8 mouse cellular contexts compared by ENCODE assay signal in the genomic region with DNA sequence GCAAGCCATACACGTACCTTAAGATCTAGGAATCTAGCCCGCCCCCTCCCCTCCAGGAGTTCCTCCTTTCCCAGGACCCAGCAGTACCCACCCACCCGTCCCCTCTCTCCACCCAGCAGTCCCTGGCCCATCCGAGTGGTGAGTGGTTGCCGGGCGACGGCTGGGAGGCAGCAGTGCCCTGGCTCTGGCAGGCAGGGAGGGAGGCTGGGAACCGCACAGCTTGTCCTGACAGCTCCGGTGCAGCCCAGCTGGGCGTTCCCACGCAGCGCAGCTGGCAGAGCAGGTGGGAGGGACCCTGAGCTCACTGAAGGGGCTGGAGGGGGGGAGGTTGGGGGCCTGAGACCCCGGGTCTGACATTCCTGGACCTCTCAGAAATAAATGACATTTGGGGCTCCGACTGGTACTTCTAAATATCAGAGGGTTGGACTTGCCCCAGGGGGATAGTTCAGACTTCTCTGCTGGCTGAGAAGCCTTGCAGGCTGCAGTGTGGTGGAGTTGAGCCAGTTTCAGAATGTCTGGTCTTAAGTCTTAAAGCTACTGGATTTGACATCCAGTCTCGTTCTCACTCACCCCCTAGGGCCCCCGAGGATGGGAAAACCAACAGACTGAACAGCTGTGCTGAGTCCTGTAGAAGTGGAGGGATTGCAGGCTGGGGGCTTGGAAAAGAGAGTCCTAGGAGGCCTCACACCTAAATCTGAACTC. TPM values are rescaled to one million over a fixed set of nuclear protein-coding genes. Genes with fewer than 3 reads are reported as not detected.
DNase-seq lines count a peak whose midpoint lies in the region; TF ChIP-seq lines count a peak whose summit lies in the region.

A gene (minus strand): TSS at position 62 of the 702 bp plus-strand sequence.
A gene (plus strand): TSS at position 687 of the 702 bp plus-strand sequence.

- 3% methylated on average over 16 of the region's 16 CpGs for WGBS in cerebellum, adult 2 months

- H3K4me1 ChIP-seq in cerebellum, adult 2 months (ENCODE audit: control insufficient read depth, insufficient read depth, low read length), result peaks cover 4% of the 10 kb centered on the region
- H3K4me1 ChIP-seq in ES-Bruce4 (ENCODE audit: control insufficient read depth, insufficient read depth, low read length), result peaks cover 19% of the 10 kb centered on the region

- H3K36me3 ChIP-seq in ES-Bruce4 (ENCODE audit: control insufficient read depth, insufficient read depth, low read length, poor library complexity, severe bottlenecking), result no peaks in the 10 kb centered on the region; the same call in 1 of the 2 replicates

- intact Hi-C loops in left cerebral cortex, postnatal 10 days (cut with DNase I), result no loop called here

- H3K9me3 ChIP-seq in ES-Bruce4 (replicated peaks; ENCODE audit: control insufficient read depth, insufficient read depth, low read length, poor library complexity, severe bottlenecking), result no peaks in the 10 kb centered on the region

- H3K27me3 ChIP-seq in cerebellum, adult 2 months (ENCODE audit: control insufficient read depth, insufficient read depth, low read length), result peaks cover 2% of the 10 kb centered on the region; the same call in 1 of the 2 replicates
- no peaks in the 10 kb centered on the region for H3K27me3 ChIP-seq in ES-Bruce4 (ENCODE audit: control insufficient read depth, insufficient read depth, low read length, poor library complexity, severe bottlenecking)

- no peak for TF ChIP-seq EP300 in ES-Bruce4 (IDR thresholded peaks at IDR 0.05; ENCODE audit: insufficient read depth, low read depth, low read length)

- H3K27ac ChIP-seq in cerebellum, adult 2 months (ENCODE audit: insufficient read depth, low read length), result no peak within 1 kb of the TSS
- peak within 1 kb of the TSS; percentile 2; the same call in 1 of the 2 replicates for H3K27ac ChIP-seq in ES-Bruce4 (ENCODE audit: insufficient read depth, low read length)

- TF ChIP-seq POLR2A in cerebellum, adult 2 months (IDR thresholded peaks at IDR 0.05; ENCODE audit: borderline replicate concordance, insufficient read depth, low read length), result no peak
- no peak for TF ChIP-seq POLR2A in ES-Bruce4 (IDR thresholded peaks at IDR 0.05; ENCODE audit: insufficient read depth, low read length)

- TF ChIP-seq CTCF in cerebellum, adult 2 months (IDR thresholded peaks at IDR 0.05; ENCODE audit: borderline replicate concordance, insufficient read depth, low read depth, low read length), result no peak
- no peak for TF ChIP-seq CTCF in ES-Bruce4 (IDR thresholded peaks at IDR 0.05; ENCODE audit: low read depth, low read length)

- no peak for DNase-seq in cerebellum, adult 2 months
- no peak for DNase-seq in cerebellum, postnatal 36 days
- DNase-seq in frontal cortex, postnatal 10 days (ENCODE audit: low spot score in 2 of 2), result peak; percentile 56 to 65
- DNase-seq in left cerebral cortex, postnatal 10 days (ENCODE audit: extremely low spot score in 1 of 2, low spot score in 2 of 2), result peak; percentile 67 to 80
- DNase-seq in right cerebral cortex, adult 18-20 months, result peak; percentile 79
- DNase-seq in adrenal gland, adult 8-10 months, result no peak
- DNase-seq in spleen, adult 12 weeks (ENCODE audit: low spot score), result no peak

- peak within 1 kb of the TSS; percentile 68 for H3K9ac ChIP-seq in ES-Bruce4 (ENCODE audit: low read depth, poor library complexity, severe bottlenecking)

- H3K4me3 ChIP-seq in cerebellum, adult 2 months (replicated peaks; ENCODE audit: insufficient read depth, low read depth, low read length), result peak within 1 kb of the TSS; percentile 45
- peak within 1 kb of the TSS; percentile 68 for H3K4me3 ChIP-seq in ES-Bruce4 (ENCODE audit: low read depth, low read length)

RNA-seq across cellular contexts. Expression of the first gene that starts in this region (rescaled TPM):
- 2.7 TPM in 2 replicates for polyA plus RNA-seq in cerebellum, adult 2 months (2012; rRNA removed)
- polyA plus RNA-seq in ES-Bruce4 (2011; ENCODE audit: insufficient read depth, insufficient read length, low read depth, missing spikeins), result 5.8 and 9.4 TPM in 2 replicates
- 1 to 10 TPM; 1.2 to 4.9 TPM for total RNA-seq in left cerebral cortex, postnatal 10 days (2021)
- not detected for total RNA-seq in adrenal gland, adult 8-10 months (2022)

RNA-seq across cellular contexts. Expression of the second gene that starts in this region (rescaled TPM):
- 0.43 and 0.56 TPM in 2 replicates for polyA plus RNA-seq in cerebellum, adult 2 months (2012; rRNA removed)
- 27.5 and 30.9 TPM in 2 replicates for polyA plus RNA-seq in ES-Bruce4 (2011; ENCODE audit: insufficient read depth, insufficient read length, low read depth, missing spikeins)
- under 1 TPM; 0.26 to 0.32 TPM for total RNA-seq in left cerebral cortex, postnatal 10 days (2021)
- not detected for total RNA-seq in adrenal gland, adult 8-10 months (2022)

Comparison
In these comparisons a context has a peak if more than half of its experiments do, and no peak if none do; other contexts are left out.
1. RNA of the second gene that starts in this region (polyA plus RNA-seq): 27.5 to 30.9 TPM in ES-Bruce4; 0.43 to 0.56 TPM in cerebellum, adult 2 months; every median in the first group is over 10 times any median in the second.
2. DNase-seq: peak in frontal cortex, postnatal 10 days (2 of 2), left cerebral cortex, postnatal 10 days (2 of 2) and right cerebral cortex, adult 18-20 months (single experiment); none in cerebellum, adult 2 months (0 of 2), cerebellum, postnatal 36 days (0 of 2), adrenal gland, adult 8-10 months (single experiment) and spleen, adult 12 weeks (single experiment).